Mouse (Mus musculus) erythroid progenitor cell, adult 5-6 weeks (primary cell): ENCODE data around the gene Ntn3. TPM values are rescaled to one million over a fixed set of nuclear protein-coding genes. Genes with fewer than 3 reads are reported as not detected.

Experiments
- ATAC-seq: replicated peaks from 2 replicates; pipeline ENCODE4 v1.8.0; 2016; ENCODE audit warnings: moderate number of reproducible peaks, mild to moderate bottlenecking, moderate TSS enrichment, inconsistent platforms; ENCODE audit not compliant: poor library complexity, low FRiP score, severe bottlenecking
- total RNA-seq, 2 experiments: library from RNA; stranded (forward) in 1 of 2; stranded (reverse) in 1 of 2; fragments of 150-400 nt in 1 of 2; fragments of 186-747, 209-891 nt in 1 of 2; gene quantifications; 2 replicates each; pipeline versions ENCODE4 v1.2.3 to v1.2.4; 2015 to 2017; ENCODE audit warnings: low replicate concordance in 2 of 2

The Ntn3 gene
- total RNA-seq, 2 experiments from 2014 or later, result not detected

- no peak for ATAC-seq
These were observed 52.9 kb downstream of the Ntn3 start for GRCm38 (mm10) chr17:24156394-24156793.

GRCm38 (mm10) chr17:24155742-24156141, 53.6 kb downstream of the Ntn3 start:
- no peak for ATAC-seq

- ATAC-seq, result no peak
These were observed 54.9 kb downstream of the Ntn3 start for GRCm38 (mm10) chr17:24154463-24154862.

Other genes starting within 250 kb of the Ntn3 start
- 0.84 TPM in 1 of 2 replicates, not detected in the other for gene Prss30, start 229.0 kb downstream of the Ntn3 start, total RNA-seq (2015; ENCODE audit: low replicate concordance)
- gene Prss30, start 229.0 kb downstream of the Ntn3 start, total RNA-seq (2017; ENCODE audit: low replicate concordance), result not detected in 2 replicates
- not detected in 2 replicates for gene Prss22, start 211.4 kb downstream of the Ntn3 start, total RNA-seq (2015; ENCODE audit: low replicate concordance)
- not detected in 2 replicates for gene Prss22, start 211.4 kb downstream of the Ntn3 start, total RNA-seq (2017; ENCODE audit: low replicate concordance)
- not detected in 2 replicates for gene Prss27, start 171.4 kb downstream of the Ntn3 start, total RNA-seq (2015; ENCODE audit: low replicate concordance)
- not detected in 2 replicates for gene Prss27, start 171.4 kb downstream of the Ntn3 start, total RNA-seq (2017; ENCODE audit: low replicate concordance)
- gene Kctd5, start 136.0 kb downstream of the Ntn3 start, total RNA-seq (2015; ENCODE audit: low replicate concordance), result 4.3 and 5.0 TPM in 2 replicates
- 8.0 and 10.7 TPM in 2 replicates for gene Kctd5, start 136.0 kb downstream of the Ntn3 start, total RNA-seq (2017; ENCODE audit: low replicate concordance)
- 83.6 and 88.0 TPM in 2 replicates for gene Pdpk1, start 58.6 kb downstream of the Ntn3 start, total RNA-seq (2015; ENCODE audit: low replicate concordance)
- 74.5 and 76.8 TPM in 2 replicates for gene Pdpk1, start 58.6 kb downstream of the Ntn3 start, total RNA-seq (2017; ENCODE audit: low replicate concordance)
- gene Amdhd2, start 45.8 kb downstream of the Ntn3 start, total RNA-seq (2015; ENCODE audit: low replicate concordance), result 10.5 and 20.5 TPM in 2 replicates
- gene Amdhd2, start 45.8 kb downstream of the Ntn3 start, total RNA-seq (2017; ENCODE audit: low replicate concordance), result 9.8 and 10.7 TPM in 2 replicates
- gene Atp6v0c, start 39.8 kb downstream of the Ntn3 start, total RNA-seq (2015; ENCODE audit: low replicate concordance), result 231 and 265 TPM in 2 replicates
- 83.8 and 103 TPM in 2 replicates for gene Atp6v0c, start 39.8 kb downstream of the Ntn3 start, total RNA-seq (2017; ENCODE audit: low replicate concordance)
- 3.4 and 5.8 TPM in 2 replicates for gene Tbc1d24, start 4.0 kb downstream of the Ntn3 start, total RNA-seq (2015; ENCODE audit: low replicate concordance)
- gene Tbc1d24, start 4.0 kb downstream of the Ntn3 start, total RNA-seq (2017; ENCODE audit: low replicate concordance), result 2.6 and 2.7 TPM in 2 replicates
- 13.8 and 19.8 TPM in 2 replicates for gene Tedc2, start 11.3 kb upstream of the Ntn3 start, total RNA-seq (2015; ENCODE audit: low replicate concordance)
- gene Tedc2, start 11.3 kb upstream of the Ntn3 start, total RNA-seq (2017; ENCODE audit: low replicate concordance), result 16.2 and 17.2 TPM in 2 replicates
- 217 and 252 TPM in 2 replicates for gene Ccnf, start 42.0 kb upstream of the Ntn3 start, total RNA-seq (2015; ENCODE audit: low replicate concordance)
- 391 and 426 TPM in 2 replicates for gene Ccnf, start 42.0 kb upstream of the Ntn3 start, total RNA-seq (2017; ENCODE audit: low replicate concordance)
- gene Abca17, start 141.5 kb upstream of the Ntn3 start, total RNA-seq (2015; ENCODE audit: low replicate concordance), result not detected in 2 replicates
- not detected in 2 replicates for gene Abca17, start 141.5 kb upstream of the Ntn3 start, total RNA-seq (2017; ENCODE audit: low replicate concordance)
- 38.9 and 43.2 TPM in 2 replicates for gene Abca3, start 142.4 kb upstream of the Ntn3 start, total RNA-seq (2015; ENCODE audit: low replicate concordance)
- 45.6 and 46.2 TPM in 2 replicates for gene Abca3, start 142.4 kb upstream of the Ntn3 start, total RNA-seq (2017; ENCODE audit: low replicate concordance)
- 78.6 and 100 TPM in 2 replicates for gene Rnps1, start 205.0 kb upstream of the Ntn3 start, total RNA-seq (2015; ENCODE audit: low replicate concordance)
- gene Rnps1, start 205.0 kb upstream of the Ntn3 start, total RNA-seq (2017; ENCODE audit: low replicate concordance), result 62.5 and 72.1 TPM in 2 replicates
- gene Eci1, start 217.1 kb upstream of the Ntn3 start, total RNA-seq (2015; ENCODE audit: low replicate concordance), result 4.3 and 16.8 TPM in 2 replicates
- 6.2 TPM in 1 of 2 replicates, not detected in the other for gene Eci1, start 217.1 kb upstream of the Ntn3 start, total RNA-seq (2017; ENCODE audit: low replicate concordance)
- 4.6 and 9.0 TPM in 2 replicates for gene Dnase1l2, start 233.6 kb upstream of the Ntn3 start, total RNA-seq (2015; ENCODE audit: low replicate concordance)
- gene Dnase1l2, start 233.6 kb upstream of the Ntn3 start, total RNA-seq (2017; ENCODE audit: low replicate concordance), result 1.2 and 4.0 TPM in 2 replicates